Mouse (Mus musculus): Measurements from ENCODE around the gene Unc13d. TPM values are rescaled to one million over a fixed set of nuclear protein-coding genes. Genes with fewer than 3 reads are reported as not detected.

Unc13d gene
- polyA plus RNA-seq, 1 experiment: 9.1 TPM

DNA sequence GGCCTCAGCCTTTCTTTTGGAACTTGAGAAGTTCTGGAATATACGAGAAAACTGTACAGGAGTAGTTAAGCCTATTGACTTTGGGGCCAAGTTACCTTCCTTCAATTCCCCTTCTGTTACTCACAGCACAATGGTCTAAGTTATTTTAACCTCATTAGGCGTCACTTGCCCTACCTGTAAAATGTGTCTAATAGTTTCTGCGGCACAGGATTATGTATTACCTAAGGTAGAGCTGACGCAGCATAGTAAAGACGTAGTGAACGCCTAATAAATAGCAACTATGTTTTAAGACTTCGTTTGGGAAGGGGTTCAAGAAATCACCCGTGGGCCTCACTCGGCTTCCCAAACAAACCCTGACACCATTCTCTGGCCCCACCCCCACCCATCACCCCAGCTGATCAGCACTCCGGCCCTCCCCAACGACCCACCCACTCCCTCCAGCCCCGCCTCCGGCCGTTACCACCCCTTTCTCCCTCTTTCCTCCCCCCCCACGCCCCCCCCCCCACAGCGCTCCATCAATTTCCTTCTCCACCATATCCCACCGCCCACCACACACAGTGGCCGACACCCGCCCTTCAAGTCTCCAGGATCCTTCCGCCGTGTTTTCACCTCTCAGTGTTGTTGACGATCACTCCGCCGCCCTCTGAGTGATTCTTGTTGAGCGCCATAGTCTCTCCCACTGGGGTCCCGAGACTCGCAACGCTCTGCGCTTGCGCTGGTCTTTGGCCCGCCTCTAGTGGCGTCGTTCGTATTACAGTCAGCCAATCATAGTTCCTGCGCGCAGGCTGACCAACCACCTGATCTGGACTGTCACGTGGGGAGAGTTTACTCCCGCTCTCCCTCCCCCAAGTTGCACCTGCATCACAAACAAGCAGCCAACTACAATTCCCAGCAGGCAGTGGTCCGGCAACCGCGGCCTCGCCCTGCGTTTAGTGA is 8.8 kb upstream of the Unc13d start, which contains the start of gene Wbp2:
Gene Wbp2, minus strand, starts transcription at position 738 of the 936 bp plus-strand sequence.
- Histone ChIP-seq H3K4me3 (peak within 1 kb of the TSS; percentile 55), H3ac (ENCODE audit: control insufficient read depth, insufficient read length) (no peak within 1 kb of the TSS), H3K27me3 (ENCODE audit: control insufficient read depth, insufficient read depth, insufficient read length) (no peaks in the 10 kb centered on the region), H3K36me3 (ENCODE audit: control insufficient read depth, insufficient read depth) (peaks cover 13% of the 10 kb centered on the region), H3K4me2 (ENCODE audit: low read depth) (peak within 1 kb of the TSS; percentile 89), H3K79me2 (ENCODE audit: control insufficient read depth, insufficient read depth) (peaks cover 24% of the 10 kb centered on the region)
- no peak for TF ChIP-seq REST (IDR thresholded peaks at IDR 0.05; ENCODE audit: insufficient read depth, insufficient read length)
- TF ChIP-seq MYOG (IDR thresholded peaks at IDR 0.05; ENCODE audit: control insufficient read depth in 1 of 3, insufficient read depth in 1 of 3, insufficient read length in 2 of 3, low read depth in 2 of 3): peak in 1 of 3 experiments; percentile 29
- peak in 1 of 3 experiments; percentile 57 for TF ChIP-seq MYOD1 (IDR thresholded peaks at IDR 0.05; ENCODE audit: control insufficient read depth in 1 of 3, insufficient read length in 2 of 3, low read depth in 2 of 3)
- TF ChIP-seq E2F4 (IDR thresholded peaks at IDR 0.05; ENCODE audit: insufficient read depth): no peak
- no peak for TF ChIP-seq TCF12 (IDR thresholded peaks at IDR 0.05; ENCODE audit: insufficient read depth, poor library complexity, severe bottlenecking)
- TF ChIP-seq USF1 (IDR thresholded peaks at IDR 0.05; ENCODE audit: low read depth): peak; percentile 99
- peak; percentile 12 for TF ChIP-seq SRF (IDR thresholded peaks at IDR 0.05; ENCODE audit: control insufficient read depth, insufficient read length, low read depth)
- no peak for TF ChIP-seq MAX (IDR thresholded peaks at IDR 0.05; ENCODE audit: low read depth)
- TF ChIP-seq TCF3 (IDR thresholded peaks at IDR 0.05; ENCODE audit: insufficient read length, low read depth): no peak
- TF ChIP-seq CEBPB (IDR thresholded peaks at IDR 0.05; ENCODE audit: insufficient read depth, poor library complexity, severe bottlenecking): no peak
- peak; percentile 28 for TF ChIP-seq POLR2AphosphoS2 (IDR thresholded peaks at IDR 0.05; ENCODE audit: insufficient read length, low read depth)
- peak; percentile 64 for TF ChIP-seq POLR2A (IDR thresholded peaks at IDR 0.05; ENCODE audit: insufficient read length, low read depth)

DNA sequence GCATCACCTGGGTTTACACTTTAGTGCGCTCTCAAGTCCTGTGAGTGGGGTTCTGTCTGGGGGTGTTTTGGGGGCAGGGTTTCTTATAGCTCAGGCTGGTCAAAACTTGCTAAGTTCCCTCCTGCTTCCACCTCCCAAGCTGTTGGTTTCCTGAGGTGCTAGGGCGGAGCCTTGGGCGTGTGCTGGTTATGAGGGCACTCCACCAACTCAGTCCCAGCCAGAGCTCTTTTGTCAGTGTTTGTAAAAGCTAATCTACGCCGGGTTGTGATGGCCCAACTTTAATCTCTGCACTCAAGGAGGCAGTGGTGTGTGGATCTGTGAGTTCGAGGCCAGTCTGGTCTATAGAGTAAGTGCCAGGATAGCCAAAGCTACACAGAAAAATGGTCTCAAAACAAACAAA is 6.4 kb upstream of the Unc13d start:
- Histone ChIP-seq H3K27me3 (ENCODE audit: control insufficient read depth, insufficient read depth, insufficient read length) (no peaks in the 10 kb centered on the region), H3K4me2 (ENCODE audit: low read depth) (no peak overlapping the region), H3K79me2 (ENCODE audit: control insufficient read depth, insufficient read depth) (peaks cover 24% of the 10 kb centered on the region), H3K36me3 (ENCODE audit: control insufficient read depth, insufficient read depth) (peaks cover 33% of the 10 kb centered on the region), H3ac (ENCODE audit: control insufficient read depth, insufficient read length) (no peak overlapping the region), H3K4me3 (no peak overlapping the region)
- TF ChIP-seq POLR2A (IDR thresholded peaks at IDR 0.05; ENCODE audit: insufficient read length, low read depth): no peak
- TF ChIP-seq USF1 (IDR thresholded peaks at IDR 0.05; ENCODE audit: low read depth): no peak

DNA sequence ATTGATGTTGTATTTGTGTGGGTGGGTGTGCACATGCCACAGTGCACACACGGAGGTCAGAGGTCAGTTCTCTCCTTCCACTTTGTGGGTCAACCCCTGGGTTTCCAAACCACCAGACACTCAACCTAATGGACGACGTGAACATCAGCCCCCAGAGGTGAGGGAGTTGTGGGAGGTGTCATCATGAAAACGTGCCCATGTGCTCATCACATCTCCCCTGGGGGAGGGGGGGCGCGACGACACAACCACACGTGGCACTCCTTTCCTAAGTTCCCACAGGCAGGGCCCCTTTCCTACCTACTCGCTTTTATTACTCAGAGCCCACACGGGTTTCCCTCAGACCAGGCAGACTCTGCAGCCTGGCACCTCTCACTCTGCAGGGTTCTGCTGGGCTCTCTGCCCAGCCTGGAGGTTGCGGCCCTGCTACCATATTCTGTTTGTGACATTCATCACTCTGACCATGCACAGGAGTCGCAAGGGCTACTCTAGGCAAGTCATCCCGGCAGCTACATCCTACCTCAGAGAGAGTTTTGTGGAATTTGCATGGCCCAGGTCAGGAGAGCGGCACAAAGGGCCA is 5.4 kb upstream of the Unc13d start:
- Histone ChIP-seq H3K79me2 (ENCODE audit: control insufficient read depth, insufficient read depth) (peaks cover 24% of the 10 kb centered on the region), H3K36me3 (ENCODE audit: control insufficient read depth, insufficient read depth) (peaks cover 38% of the 10 kb centered on the region), H3K4me2 (ENCODE audit: low read depth) (no peak overlapping the region), H3ac (ENCODE audit: control insufficient read depth, insufficient read length) (no peak overlapping the region), H3K27me3 (ENCODE audit: control insufficient read depth, insufficient read depth, insufficient read length) (no peaks in the 10 kb centered on the region), H3K4me3 (no peak overlapping the region)
- TF ChIP-seq SRF (IDR thresholded peaks at IDR 0.05; ENCODE audit: control insufficient read depth, insufficient read length, low read depth) (no peak), TCF12 (IDR thresholded peaks at IDR 0.05; ENCODE audit: insufficient read depth, poor library complexity, severe bottlenecking) (no peak), POLR2A (IDR thresholded peaks at IDR 0.05; ENCODE audit: insufficient read length, low read depth) (no peak), USF1 (IDR thresholded peaks at IDR 0.05; ENCODE audit: low read depth) (no peak), POLR2AphosphoS2 (IDR thresholded peaks at IDR 0.05; ENCODE audit: insufficient read length, low read depth) (no peak), E2F4 (IDR thresholded peaks at IDR 0.05; ENCODE audit: insufficient read depth) (no peak), MAX (IDR thresholded peaks at IDR 0.05; ENCODE audit: low read depth) (no peak), CEBPB (IDR thresholded peaks at IDR 0.05; ENCODE audit: insufficient read depth, poor library complexity, severe bottlenecking) (no peak), MYOG (IDR thresholded peaks at IDR 0.05; ENCODE audit: control insufficient read depth in 1 of 3, insufficient read depth in 1 of 3, insufficient read length in 2 of 3, low read depth in 2 of 3) (no peak), MYOD1 (IDR thresholded peaks at IDR 0.05; ENCODE audit: control insufficient read depth in 1 of 3, insufficient read length in 2 of 3, low read depth in 2 of 3) (no peak), TCF3 (IDR thresholded peaks at IDR 0.05; ENCODE audit: insufficient read length, low read depth) (no peak), REST (IDR thresholded peaks at IDR 0.05; ENCODE audit: insufficient read depth, insufficient read length) (no peak)

DNA sequence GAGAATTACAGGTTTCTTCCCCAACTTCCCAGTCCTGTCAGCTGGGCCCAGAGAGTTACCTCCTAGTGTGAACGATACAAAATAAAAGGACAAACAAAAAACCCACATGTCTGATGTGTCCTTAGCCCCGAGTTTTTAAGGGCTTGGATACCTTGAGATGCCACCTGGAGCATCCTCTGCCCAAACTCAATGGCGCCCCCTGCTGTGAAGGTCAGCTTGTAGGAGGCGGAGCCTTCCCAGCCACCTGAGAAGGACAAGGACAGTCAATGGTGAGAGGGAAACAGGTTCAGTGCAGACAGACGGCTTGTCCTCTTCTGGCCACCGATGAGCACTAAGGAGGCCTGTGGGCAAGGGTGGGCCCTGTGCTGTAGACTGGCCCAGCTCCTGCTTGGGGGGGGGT is 3.3 kb upstream of the Unc13d start:
- TF ChIP-seq MAX (IDR thresholded peaks at IDR 0.05; ENCODE audit: low read depth) (no peak), POLR2A (IDR thresholded peaks at IDR 0.05; ENCODE audit: insufficient read length, low read depth) (no peak), TCF12 (IDR thresholded peaks at IDR 0.05; ENCODE audit: insufficient read depth, poor library complexity, severe bottlenecking) (no peak), TCF3 (IDR thresholded peaks at IDR 0.05; ENCODE audit: insufficient read length, low read depth) (no peak), MYOG (IDR thresholded peaks at IDR 0.05; ENCODE audit: control insufficient read depth in 1 of 3, insufficient read depth in 1 of 3, insufficient read length in 2 of 3, low read depth in 2 of 3) (no peak)
- Histone ChIP-seq H3K27me3 (ENCODE audit: control insufficient read depth, insufficient read depth, insufficient read length) (no peaks in the 10 kb centered on the region), H3K36me3 (ENCODE audit: control insufficient read depth, insufficient read depth) (peaks cover 38% of the 10 kb centered on the region), H3ac (ENCODE audit: control insufficient read depth, insufficient read length) (no peak overlapping the region), H3K4me3 (no peak overlapping the region), H3K79me2 (ENCODE audit: control insufficient read depth, insufficient read depth) (peaks cover 21% of the 10 kb centered on the region), H3K4me2 (ENCODE audit: low read depth) (no peak overlapping the region)
